Mouse (Mus musculus): ENCODE data around the gene Tmem159. TPM values are rescaled to one million over a fixed set of nuclear protein-coding genes. Genes with fewer than 3 reads are reported as not detected.

Tmem159 gene
- 10 to 100 TPM in 1 of 2 experiments, 1 to 10 TPM in 1; 9.2 to 10.3 TPM for polyA plus RNA-seq (2017; shearing (Covaris generic))

DNA sequence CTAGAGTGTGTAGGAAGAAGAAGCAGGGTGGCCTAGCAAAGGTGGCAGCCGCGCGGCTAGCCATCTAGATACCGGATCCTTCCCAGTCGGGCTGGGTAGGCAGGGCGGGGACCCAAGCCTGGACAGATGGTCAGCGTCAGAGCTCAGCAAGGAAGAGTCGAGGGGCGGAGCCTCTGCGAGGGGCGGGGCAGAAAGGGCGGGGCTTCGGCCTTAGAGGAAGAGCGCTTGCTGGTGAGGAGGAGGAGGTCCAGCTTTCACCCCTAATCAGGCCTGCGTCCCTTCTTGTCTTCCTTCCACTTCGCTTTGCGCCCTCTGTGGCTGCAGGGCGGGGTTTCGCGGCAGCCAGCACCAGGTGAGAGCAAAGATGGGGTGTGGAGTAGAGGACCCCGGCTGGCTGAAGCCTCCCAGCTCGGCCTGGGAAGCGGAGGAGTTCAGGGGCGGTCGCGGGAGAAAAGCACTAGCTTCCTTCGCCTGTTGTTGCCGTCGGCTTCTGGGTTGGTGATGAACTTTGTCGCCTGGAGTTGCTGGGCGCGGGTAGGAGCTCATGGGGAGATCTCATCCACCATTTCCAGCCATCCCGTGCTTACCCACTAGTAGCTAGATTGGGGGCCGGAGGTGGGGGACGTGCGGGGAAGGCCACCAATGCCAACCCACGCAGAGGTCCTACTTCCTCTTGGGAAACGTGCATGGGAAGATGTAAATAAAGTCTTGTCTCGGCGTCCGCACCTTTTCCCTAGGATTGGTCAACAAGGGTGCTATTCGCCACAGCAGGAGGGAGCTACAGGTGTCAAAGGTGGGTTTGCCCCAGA is at the start of gene Tmem159:
Gene Tmem159, plus strand, starts transcription at position 190 of the 809 bp plus-strand sequence.
- ATAC-seq, result peak; percentile 66

DNA sequence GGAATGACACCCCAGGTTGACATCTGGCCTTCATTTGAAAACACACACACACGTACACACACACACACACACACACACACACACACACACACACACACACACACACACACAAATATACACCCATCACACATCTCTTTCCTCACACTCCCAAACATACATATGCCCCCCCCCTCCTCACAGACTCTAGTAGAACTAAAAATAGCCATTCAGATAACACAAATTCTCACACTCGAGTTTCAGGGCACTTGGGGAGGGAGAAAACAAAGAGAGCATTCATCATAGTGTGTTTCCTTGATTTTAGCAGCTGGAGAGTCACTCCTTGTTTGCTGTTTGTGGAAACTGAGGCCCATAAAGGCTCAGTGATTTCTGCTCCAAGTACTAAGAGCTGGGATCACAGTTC is 48.1 kb upstream of the Tmem159 start:
- ATAC-seq, result no peak

DNA sequence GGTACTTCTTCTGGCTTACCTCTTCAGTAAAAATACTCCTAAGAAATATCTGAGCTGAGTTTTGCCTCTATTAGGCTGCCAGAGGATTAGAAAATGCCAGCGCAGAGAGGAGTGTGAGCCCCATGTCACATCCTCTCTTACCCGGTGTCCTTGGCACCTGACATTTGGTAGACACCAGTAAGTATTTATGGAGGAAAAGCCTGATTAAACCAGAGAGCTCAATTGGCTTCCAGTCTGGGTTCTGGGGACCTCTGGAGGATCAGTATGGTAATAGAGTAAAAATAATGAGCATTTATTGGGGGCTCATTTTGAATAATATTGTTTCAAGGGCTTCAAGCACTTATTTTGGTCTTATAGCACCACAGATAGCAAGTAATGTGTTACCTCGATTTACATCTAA is 46.7 kb upstream of the Tmem159 start:
- ATAC-seq, result no peak

DNA sequence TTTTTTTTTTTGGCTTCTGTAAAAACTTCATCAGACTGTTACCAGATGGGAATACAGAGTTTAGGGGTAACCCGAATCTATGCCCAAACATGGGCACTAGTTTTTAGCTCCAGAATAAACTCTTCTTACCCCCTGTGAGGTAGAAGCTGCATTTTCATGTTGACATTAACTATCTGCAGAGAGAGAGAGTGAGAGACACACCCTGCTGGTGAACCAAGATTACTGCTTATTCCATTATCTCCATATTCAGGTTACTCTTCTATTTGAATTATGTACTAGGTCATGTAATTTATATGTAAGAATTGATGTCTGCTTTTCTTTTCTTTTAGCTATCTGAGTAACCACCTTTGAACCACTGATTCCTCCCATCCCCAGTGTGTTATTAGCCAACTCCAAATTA is 38.1 kb upstream of the Tmem159 start:
- no peak for ATAC-seq

DNA sequence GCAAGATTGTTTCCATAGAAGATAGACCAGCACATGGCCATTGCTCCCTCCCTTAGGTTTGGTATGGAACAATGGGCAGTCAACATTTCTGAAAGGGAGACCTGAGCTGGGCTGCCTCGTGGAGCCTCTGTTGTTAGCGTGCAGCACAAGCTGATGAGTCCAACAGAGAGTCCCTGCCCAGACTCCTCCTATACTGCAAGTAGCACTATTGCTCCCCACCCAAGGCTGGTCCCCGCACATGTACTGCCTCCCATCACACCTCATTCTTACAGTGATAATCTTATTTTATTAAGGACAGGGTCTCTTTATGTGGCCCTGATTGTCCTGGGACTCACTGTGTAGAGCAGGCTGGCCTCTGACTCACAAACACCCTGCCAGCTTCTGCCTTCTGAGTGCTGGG is 34.0 kb upstream of the Tmem159 start:
- no peak for ATAC-seq

DNA sequence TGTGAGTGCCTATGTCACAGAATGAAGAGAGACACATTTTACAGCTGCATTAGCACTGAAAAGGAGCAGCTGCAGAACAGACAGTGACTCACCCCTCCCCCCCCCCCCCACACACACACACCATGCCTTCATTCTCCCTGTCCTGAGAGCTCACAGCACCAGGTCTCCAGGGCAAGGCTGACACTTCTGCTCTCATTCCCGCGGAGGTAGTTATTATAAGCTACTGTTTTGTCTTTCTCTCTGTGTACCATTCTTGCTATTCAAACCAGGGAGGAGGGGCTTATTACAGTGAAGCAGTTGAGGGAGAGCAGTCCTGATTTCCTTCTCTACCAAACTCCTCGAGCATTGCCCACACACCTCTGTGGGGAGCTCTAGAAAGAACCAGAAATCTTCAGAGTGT is 33.0 kb upstream of the Tmem159 start:
- ATAC-seq, result no peak

DNA sequence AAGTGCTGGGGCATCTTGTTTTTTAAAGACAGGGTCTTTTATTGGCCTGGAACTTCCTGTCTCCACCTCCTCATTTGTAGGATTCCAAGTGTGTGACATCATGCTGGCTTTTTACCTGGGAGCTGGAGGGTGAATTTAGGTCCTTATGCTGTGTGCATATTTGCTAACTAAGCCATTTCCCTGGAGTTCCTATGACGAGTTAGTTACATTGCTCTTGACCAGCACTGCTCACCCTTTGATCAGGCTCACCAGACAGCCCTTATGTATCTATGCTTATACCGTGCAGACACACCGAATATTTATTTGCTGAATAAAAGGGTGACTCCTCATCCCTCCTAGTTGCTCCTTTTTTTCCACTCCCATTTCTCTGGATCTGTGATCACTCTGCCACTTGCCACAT is 22.0 kb upstream of the Tmem159 start:
- no peak for ATAC-seq

DNA sequence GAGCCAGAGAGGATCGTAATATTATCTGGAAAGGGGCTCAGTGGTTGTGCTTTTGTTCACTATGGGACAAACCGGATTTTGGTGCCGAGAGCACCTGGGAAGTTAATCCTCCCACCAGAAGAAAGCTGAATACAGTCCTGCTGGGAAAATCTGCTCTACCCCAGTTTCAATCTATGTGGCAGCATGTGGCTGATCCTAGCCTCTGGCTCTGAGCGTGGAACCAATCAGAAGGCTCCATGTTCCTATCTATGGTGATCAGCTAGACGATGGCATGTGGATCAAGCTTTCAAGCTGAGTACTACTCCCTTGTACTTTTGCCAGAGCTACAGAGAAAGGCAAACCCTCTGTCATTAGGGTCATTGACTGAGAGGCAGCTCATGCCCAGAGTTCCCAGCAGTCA is 9.1 kb upstream of the Tmem159 start:
- ATAC-seq, result no peak

DNA sequence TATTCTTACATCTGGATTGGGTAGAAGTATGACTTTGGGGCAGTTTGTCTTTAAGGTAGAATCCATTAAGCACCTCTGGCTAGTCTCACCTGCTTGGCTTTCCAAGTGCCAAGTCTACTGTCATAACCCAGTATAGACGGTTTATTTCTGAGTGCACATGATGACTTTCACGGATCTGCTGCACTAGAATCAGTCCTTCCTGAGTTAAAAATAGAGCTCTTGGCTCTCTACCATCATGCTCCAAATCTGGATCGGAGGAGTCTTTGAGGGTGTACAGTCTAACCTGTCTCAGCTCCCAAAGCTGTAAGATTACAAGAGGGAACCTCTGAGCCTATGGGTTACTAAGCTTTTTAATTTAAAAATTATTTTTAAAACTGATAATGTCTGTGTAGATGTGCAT is 7.9 kb upstream of the Tmem159 start:
- no peak for ATAC-seq

DNA sequence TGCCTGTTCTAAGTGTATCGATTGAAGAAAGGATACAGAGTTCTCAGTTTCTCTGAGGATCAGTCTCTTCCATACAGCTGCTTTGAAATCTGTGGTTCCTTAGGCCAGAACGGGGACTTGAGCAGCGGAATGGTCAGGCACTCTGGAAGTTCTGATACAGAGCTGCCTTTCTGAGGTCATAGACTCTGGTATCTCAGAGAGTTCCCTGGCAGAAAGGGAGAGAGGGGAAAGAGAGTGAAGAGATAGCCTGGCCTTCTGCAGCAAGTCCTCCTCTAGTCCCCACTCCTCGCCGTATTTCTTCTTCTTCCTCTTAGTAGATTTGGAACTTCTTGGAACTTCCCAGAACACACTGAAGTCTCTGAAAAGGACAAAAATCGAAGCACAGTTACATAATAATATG is 7.0 kb upstream of the Tmem159 start, which contains the start of gene Dnah3:
Gene Dnah3, minus strand, starts transcription at position 101 of the 400 bp plus-strand sequence.
- no peak for ATAC-seq

DNA sequence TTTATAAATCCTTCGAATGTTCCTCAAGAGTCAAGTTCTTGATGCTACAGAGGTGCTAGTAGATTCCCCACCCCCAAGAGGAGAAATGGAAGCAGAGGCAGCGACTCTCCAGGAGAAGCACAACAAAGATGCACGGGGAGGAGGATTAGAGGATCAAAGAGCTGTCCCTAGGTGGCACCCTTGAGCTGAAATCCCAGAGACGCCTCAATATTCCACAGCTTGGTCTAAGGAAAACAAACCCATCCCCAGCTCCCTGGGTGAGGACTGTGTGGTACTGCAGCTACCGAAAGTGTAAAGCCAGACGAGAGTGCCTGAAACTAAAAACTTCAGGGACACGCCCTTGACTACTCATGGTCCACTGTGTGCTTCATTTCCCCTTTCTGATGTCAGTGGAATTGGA is 4.3 kb upstream of the Tmem159 start:
- no peak for ATAC-seq

DNA sequence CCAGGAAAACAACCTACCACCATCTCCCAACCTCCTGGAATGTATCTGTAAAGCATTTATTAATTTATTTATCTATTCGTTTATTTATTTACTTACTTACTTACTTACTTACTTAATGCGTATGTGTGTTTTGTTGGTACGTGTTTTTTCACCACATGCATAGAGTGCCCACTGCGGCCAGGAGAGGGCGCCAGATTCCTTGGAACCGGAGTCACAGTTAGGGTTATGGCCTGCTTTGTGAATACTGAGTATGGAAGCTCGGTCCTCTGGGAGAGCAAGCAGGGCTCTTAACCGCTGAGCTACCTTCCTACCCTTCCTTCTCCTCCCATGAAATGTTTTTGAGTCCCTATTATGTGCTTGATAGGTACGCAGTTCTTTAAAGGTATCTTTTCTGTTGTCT is 3.8 kb upstream of the Tmem159 start:
- ATAC-seq, result peak; percentile 39

DNA sequence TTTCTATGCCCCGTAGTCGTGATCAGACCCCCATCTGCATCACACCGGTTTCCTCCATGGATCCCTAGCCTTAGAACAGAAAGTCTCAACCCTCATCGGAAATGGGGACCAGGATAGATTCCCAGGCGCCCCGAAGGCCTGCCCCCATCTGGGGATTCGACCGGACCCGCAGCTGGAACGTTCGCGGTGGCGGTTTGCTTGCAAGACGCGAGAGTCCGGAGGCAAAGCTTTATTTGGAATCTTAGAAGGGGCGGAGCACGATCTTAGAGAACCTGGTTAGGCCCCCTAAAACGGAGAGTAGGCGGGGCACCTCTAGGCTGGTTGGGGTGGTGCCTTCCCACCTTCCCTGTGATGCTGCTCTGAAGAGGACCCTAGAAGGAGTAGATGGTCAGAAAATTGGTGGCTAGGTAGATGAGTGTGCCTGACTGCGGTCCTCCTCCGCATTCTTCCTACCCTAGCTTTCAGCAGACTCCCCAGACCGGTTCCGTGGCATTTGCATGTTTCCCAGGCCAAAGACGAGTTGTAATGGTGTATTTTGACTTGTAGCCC is 940 bp downstream of the Tmem159 start:
- ATAC-seq, result no peak

DNA sequence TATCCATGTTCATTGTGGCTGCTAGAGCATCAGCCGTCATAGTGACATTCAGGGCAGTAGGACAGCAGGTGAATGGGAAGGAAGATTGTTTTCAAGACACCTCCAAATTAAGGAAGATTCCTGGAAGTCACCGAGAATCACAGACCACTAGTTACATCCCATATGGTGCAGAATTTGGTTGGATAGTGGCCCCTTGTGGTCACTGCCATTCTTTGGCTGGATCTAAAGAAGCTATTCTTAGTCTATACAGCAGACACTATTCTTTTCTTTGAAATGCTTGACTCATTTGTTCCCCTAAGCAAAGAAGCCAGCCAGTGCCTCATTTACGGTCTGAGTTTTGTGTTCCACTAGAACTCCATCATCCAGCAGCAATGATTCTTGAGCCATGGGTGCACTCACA is 2.8 kb downstream of the Tmem159 start:
- no peak for ATAC-seq

DNA sequence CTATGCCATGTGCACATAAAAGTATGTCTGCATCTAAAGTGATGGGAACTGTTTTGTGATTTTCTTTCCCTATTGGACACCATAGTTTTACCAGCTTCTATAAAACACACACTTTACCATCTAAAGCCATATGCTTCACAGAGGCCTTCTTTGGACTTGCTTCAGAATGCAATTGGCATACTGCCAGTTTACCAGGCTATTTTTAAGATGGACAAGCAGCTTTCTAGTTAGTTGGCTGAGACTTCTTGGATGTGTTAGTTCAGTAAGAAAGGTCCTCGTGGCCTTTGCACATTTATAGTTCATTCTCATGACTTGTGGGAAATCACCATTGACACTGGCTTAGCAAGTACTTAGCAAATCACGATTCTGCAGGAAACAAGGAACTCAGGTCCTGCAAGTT is 4.2 kb downstream of the Tmem159 start:
- ATAC-seq, result no peak

DNA sequence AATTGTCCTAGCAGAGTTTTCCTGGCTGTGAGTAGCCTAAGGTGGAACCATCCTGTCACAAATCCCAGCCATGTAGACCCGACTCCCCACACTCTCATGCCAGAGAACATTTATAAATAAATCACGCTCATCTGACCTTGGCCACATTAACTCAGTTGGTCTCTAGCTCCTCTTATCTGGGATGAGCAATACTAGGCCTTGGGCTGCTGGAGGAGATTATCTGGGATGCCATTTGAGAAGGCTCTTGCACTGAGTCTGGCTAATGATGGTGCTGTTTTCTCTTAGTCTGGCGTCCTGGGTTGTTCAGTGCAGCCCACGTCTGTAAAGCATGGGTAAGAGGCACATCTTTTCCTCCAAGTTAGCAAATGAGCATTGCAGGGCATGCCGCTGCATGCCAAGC is 7.5 kb downstream of the Tmem159 start:
- ATAC-seq, result no peak

DNA sequence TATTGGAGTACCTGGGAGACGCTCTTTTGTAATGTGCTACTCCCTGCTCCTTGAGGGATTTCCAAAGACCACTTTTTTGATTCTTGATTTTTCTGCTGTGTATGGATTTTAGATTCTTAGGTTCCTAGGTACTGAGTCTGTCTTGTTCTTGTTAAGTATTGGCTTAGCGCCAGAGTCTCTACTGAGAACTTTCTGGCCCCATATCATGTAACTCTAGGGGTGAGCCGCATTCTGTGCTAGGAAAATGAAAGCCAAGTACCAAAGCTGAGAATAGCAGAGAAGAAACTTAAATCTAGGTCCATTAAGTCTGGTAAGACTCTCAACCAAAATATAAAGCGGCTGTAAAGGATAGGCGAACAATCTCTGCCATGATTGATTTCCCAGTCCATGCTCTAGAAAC is 14.8 kb downstream of the Tmem159 start:
- ATAC-seq, result no peak

DNA sequence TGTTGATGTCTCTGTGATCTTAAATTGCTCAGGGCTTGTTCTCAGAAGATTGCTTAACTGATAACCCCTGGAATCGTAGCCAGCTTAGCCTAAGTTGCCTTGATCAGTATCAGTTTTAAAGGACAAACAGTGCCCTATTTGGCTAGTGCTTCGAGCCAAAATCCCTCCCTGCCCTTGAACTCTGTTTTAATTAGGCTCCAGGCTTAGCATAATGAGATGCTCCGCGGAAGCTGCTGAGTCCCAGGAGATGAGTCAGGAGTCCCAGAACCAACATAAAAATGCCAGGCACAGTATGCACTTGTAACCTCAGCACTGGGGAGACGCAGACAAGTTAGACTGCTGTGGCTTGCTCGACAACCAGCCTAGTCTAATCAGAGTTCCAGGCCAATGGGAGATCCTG is 15.4 kb downstream of the Tmem159 start:
- no peak for ATAC-seq

DNA sequence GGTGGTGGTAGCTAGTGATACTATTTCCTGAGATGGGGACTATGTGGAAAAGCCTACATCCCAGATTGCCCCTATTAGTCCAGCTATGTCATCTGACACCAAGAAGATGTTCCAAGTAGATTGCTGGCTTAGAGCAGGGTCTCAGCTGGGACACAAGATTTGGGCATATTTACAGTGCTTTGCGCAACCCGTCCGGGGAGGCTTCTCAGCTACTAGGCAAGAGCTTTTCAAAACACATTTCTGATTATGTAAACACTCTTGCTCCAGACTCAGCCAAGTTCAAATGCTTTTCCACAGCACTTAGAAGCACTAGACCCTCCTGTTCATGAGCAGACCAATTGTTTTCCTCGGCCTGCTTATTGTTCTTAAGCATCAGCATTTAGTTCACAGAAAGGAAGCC is 21.6 kb downstream of the Tmem159 start:
- ATAC-seq, result no peak

DNA sequence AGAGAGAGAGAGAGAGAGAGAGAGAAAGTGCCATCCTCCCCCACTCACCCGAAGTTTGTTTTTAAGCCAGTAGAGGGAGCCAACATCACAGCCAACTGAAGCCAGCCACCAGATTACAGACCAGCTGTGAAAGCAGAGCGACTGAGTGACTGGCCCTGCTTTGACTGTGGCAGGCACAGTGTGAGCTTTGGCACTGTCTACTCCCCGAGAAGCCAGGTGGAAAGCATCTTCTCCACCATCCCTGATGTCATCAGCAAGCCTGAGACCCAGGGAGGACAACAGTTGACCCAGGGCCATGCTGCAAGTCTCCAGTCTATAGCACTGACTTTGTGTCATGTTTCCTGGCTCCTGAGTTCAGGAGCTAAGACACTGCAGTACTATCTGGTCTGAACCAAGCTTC is 22.7 kb downstream of the Tmem159 start:
- peak; percentile 56 for ATAC-seq

DNA sequence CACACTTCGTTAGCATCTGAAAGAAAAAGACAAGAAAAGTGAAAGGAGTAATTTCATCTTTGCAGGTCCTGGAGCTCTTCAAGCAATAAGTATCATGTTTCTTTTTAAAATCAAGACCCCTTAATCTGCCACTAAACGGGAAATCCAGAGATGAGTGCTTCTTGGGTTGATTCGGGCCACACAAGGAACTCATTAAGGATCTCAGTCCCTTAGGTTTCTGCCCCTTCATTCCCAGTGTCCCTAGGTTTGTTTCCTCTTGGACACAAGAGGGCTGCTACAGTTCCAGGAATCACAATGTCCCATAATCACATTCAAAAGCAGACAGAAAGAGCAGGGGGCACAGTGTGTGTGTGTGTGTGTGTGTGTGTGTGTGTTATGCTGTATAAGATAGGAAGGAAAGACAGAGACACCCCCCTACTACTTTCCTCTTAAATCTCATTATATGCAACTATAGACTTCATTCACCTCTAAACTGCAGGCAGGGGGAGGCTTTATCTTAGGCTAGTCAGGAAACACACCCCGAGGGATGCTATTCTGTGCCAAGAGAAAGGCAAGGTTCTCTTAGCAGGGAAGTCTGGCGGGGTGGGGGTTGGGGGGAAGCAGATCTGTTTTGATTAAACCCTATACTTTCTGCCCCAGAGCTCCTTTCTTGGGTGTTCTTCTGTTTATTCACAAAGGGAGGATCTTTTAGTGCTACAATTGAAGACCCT is 25.0 kb downstream of the Tmem159 start:
- ATAC-seq, result no peak

DNA sequence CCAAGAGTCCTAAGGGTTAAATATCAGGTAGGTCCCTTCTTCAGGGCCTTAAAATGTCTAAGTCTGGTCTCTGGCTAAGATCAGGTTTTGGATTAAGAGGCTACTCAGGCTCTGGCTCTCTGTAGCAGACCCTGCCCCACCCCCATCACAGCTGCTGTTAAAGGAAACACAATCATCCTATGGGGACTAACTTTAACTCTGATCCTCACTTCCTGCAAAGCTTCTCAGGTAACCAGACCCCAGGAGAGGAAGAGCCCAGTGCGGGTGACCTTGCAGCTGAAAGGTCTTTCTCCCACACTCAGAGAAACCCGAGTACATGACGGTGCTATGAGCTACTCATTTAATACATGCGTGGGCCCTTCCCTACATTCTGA is 25.5 kb downstream of the Tmem159 start:
- ATAC-seq, result no peak

DNA sequence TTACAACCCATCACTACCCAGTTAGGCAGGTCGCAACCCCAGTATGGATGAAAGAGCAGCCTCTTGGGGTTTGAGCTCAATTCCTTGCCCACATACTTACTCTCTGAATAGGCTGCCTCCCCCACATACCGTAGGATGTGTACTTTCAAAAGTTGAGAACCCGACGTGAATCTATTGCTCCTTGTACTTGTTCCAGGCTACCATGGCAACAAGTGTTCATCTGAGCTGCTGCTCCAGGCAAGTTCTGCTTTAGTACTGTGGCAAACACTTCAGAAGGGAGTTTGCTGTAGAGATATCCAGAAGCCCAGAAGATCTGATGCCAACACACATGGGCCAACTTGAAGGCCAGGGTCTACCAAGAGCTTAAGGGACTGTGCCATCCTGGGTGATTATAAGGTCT is 26.8 kb downstream of the Tmem159 start:
- no peak for ATAC-seq

DNA sequence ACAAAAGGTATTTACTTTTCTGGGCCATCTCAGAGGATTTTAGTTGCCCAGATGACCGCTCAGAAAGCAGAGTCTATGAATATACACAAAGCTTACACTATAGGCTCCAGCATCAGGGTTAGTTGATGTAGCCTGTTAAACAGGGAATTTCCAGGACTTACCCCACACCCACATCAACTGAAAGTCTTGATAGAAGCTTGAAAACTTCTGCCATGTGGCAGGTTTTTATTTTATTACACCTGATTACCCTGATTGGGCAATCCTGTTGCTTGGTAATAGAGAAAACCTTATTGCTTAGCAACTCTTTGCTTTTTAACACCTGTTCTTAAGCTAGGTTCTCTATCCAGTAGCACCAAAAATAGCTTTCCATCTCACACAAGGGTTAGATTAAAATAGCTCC is 40.6 kb downstream of the Tmem159 start:
- no peak for ATAC-seq
